Mouse (Mus musculus): ENCODE data around the gene Cntn4. TPM values are rescaled to one million over a fixed set of nuclear protein-coding genes. Genes with fewer than 3 reads are reported as not detected.

The Cntn4 gene
- not detected in 2 replicates for polyA plus RNA-seq (2012)

DNA sequence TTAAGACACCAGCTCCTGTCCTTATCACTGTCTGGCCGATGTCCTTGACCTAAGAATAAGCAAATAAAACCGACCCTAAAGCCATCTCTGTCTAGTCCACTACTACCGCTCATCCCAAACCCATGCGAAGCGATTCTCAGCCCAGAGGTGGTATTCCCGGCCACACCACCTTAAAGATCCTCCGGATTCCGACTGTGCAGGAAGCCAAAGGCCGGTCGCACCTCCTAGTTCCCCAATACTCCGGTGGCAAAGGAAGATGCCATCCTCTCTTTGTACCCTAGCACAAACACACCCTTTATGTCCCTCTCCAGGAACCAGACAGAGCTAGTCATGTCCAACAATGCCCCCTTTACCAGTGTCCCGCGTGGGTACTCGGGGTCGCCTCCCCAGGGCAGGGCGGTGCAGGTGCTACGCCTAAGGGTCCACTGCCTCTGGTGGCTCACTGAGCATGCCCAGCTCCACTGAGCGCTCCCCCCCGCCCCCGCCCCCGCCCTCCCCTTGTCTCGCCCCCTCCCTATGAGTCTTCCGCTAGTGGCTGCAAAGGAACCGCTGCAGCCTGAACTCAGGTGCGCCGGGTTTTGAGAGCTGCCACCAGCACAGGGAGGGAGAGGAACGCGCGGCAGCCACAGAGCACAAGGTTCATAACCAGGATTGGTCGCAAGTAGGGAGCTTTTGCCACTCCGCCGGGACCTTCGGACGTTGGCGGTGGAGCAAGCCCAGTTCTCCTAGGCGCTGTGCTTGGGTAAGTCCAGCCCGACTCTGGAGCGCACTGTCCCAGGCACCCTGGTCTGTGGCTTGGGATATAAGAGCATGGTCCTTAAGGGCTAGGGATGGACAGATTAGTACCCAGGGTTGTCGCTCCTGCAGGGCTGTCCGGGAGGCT lies at the start of gene Cntn4:
TSS of gene Cntn4 (plus strand) at position 512 of the 883 bp plus-strand sequence.

Data from megakaryocyte-erythroid progenitor cell, adult 5 weeks (primary cell).